Mouse (Mus musculus): ENCODE data around the gene Rxra.

- no peak for TF ChIP-seq CTCF (IDR thresholded peaks at IDR 0.05; ENCODE audit: borderline replicate concordance, insufficient read depth, low read depth, low read length)
- no peak for TF ChIP-seq POLR2A (IDR thresholded peaks at IDR 0.05; ENCODE audit: borderline replicate concordance, insufficient read depth, low read length)
Measured at GRCm38 (mm10) chr2:27680595-27680994, 4.4 kb downstream of the Rxra start.

All from cerebellum, adult 2 months (tissue).